Mouse (Mus musculus) brain, embryonic 14.5 days (tissue): ENCODE measurements around the gene Mafg.

Experiments
- CTCF ChIP-seq: fragments of 200-500 bp; IDR thresholded peaks from 2 replicates; pipeline ENCODE4 v1.5.1; 2012; ENCODE audit warnings: inconsistent platforms, mild to moderate bottlenecking, moderate library complexity, borderline replicate concordance; ENCODE audit not compliant: insufficient read depth, insufficient read length; ENCODE audit errors: extremely low read depth
- POLR2A ChIP-seq: fragments of 200-500 bp; IDR thresholded peaks from 2 replicates; pipeline ENCODE4 v1.6.1; 2012; ENCODE audit warnings: mild to moderate bottlenecking, inconsistent platforms, borderline replicate concordance; ENCODE audit not compliant: poor library complexity, insufficient read depth, insufficient read length, severe bottlenecking; ENCODE audit errors: extremely low read depth

DNA sequence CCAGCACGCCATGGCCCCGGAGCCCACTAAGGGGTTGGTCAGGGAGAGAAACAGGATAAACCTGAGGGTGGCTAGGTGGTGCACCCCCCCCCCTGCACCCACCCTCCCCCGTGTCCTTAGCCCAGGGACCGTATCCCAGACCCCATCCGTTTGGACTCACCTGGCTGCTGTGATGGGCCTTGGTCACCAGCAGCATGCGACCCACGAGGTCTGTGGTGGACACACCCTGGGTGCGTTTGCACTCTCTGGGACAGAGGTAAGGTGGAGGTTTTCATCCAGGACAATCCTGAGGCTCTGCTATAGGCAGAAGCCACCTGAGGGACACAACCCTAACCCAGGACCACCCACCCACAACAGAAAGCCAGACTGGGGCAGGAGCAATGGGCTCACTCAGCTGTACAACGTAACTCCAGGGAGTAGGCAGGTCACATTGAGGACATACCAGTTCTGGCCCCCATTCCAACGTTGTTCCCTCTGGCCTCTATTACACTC is 19.9 kb downstream of the Mafg start:
- no peak for TF ChIP-seq CTCF
- TF ChIP-seq POLR2A: no peak
